Mouse (Mus musculus): ENCODE results near the gene 1700028K03Rik. TPM values are rescaled to one million over a fixed set of nuclear protein-coding genes. Genes with fewer than 3 reads are reported as not detected.

The 1700028K03Rik gene
- total RNA-seq, 2 experiments from 2014 or later, result not detected

- DNase-seq, result no peak
These were observed 11.4 kb downstream of the 1700028K03Rik start for GRCm38 (mm10) chr5:107545927-107546326.

GRCm38 (mm10) chr5:107547955-107548354 lies 13.4 kb downstream of the 1700028K03Rik start:
- DNase-seq, result no peak

GRCm38 (mm10) chr5:107548444-107548843 lies 13.9 kb downstream of the 1700028K03Rik start:
- DNase-seq, result no peak

- no peak for DNase-seq
These were observed 19.8 kb downstream of the 1700028K03Rik start for GRCm38 (mm10) chr5:107554336-107554735.

- DNase-seq, result no peak
These were observed 22.5 kb downstream of the 1700028K03Rik start for GRCm38 (mm10) chr5:107556969-107557368.

- DNase-seq, result no peak
These were observed 34.6 kb downstream of the 1700028K03Rik start for GRCm38 (mm10) chr5:107569148-107569547.

GRCm38 (mm10) chr5:107597301-107598077 lies 63.0 kb downstream of the 1700028K03Rik start, which contains the start of the genes Rpap2 and Glmn:
Gene Rpap2, plus strand, starts transcription at chr5:107597373.
Gene Glmn, minus strand, starts transcription at chr5:107597888.
- peak; percentile 88 for DNase-seq

GRCm38 (mm10) chr5:107598380-107598779 lies 63.9 kb downstream of the 1700028K03Rik start:
- DNase-seq, result no peak

Other genes with a start within 250 kb of the 1700028K03Rik start
- 10 to 100 TPM; 36.4 to 44.5 TPM for gene Tgfbr3, start 245.1 kb upstream of the 1700028K03Rik start, total RNA-seq (2021)
- under 1 TPM; 0.15 to 0.49 TPM for gene Brdt, start 203.6 kb upstream of the 1700028K03Rik start, total RNA-seq (2021)
- under 1 TPM in 1 of 2 experiments, not detected in 1; 0.60 TPM for gene Ephx4, start 132.0 kb upstream of the 1700028K03Rik start, total RNA-seq (2021)
- not detected for gene Lpcat2b, start 103.2 kb upstream of the 1700028K03Rik start, total RNA-seq (2021)
- gene Btbd8, start 96.7 kb upstream of the 1700028K03Rik start, total RNA-seq (2021), result 1 to 10 TPM; 4.2 to 6.5 TPM
- not detected for gene Gm42669, start 27.1 kb upstream of the 1700028K03Rik start, total RNA-seq (2021)
- gene Rpap2, start 62.7 kb downstream of the 1700028K03Rik start, total RNA-seq (2021), result 1 to 10 TPM; 6.8 to 9.6 TPM
- 1 to 10 TPM; 3.8 to 4.2 TPM for gene Glmn, start 63.2 kb downstream of the 1700028K03Rik start, total RNA-seq (2021)
- under 1 TPM; 0.30 to 0.31 TPM for gene Gfi1, start 191.3 kb downstream of the 1700028K03Rik start, total RNA-seq (2021)